Mouse (Mus musculus) limb, embryonic 14.5 days (tissue): ENCODE measurements at regions not wholly inside any gene's neighbourhood (a gene's known extent, or its start where the extent isn't known, plus 50 kb on each side); places are given as distances from the start of the nearest gene placed in this dataset. TPM values are rescaled to one million over a fixed set of nuclear protein-coding genes. Genes with fewer than 3 reads are reported as not detected.

ENCODE experiments used
- ATAC-seq: fragments of 200-750 bp; cut with Nextera tagmentation; 2 replicates; pipeline ENCODE4 v1.8.0; 2017; ENCODE audit warnings: low read depth, moderate number of reproducible peaks, moderate TSS enrichment; ENCODE audit not compliant: low FRiP score
- DNase-seq: peaks from one replicate; pipeline ENCODE4 v3.0.0-alpha.2; 2015; ENCODE audit warnings: low spot score
- H3K27ac ChIP-seq: fragments of 300-500 bp; sonication (generic); replicated peaks from 2 replicates; pipeline ENCODE4 v1.5.1; 2014; ENCODE audit warnings: low read depth, mild to moderate bottlenecking, low read length, moderate library complexity, mixed read lengths
- H3K27me3 ChIP-seq: fragments of 300-500 bp; sonication (generic); 2 replicates; pipeline ENCODE4 v1.6.1; 2014; ENCODE audit warnings: low read length, mixed read lengths; ENCODE audit not compliant: control insufficient read depth, insufficient read depth
- H3K36me3 ChIP-seq: fragments of 300-500 bp; sonication (generic); 2 replicates; pipeline ENCODE4 v1.6.1; 2014; ENCODE audit warnings: mild to moderate bottlenecking, low read length, moderate library complexity, mixed read lengths; ENCODE audit not compliant: control insufficient read depth, insufficient read depth
- H3K4me1 ChIP-seq: fragments of 300-500 bp; sonication (generic); 2 replicates; pipeline ENCODE4 v1.6.1; 2014; ENCODE audit warnings: antibody characterized with exemption, low read length, mixed read lengths; ENCODE audit not compliant: control insufficient read depth, insufficient read depth
- H3K4me2 ChIP-seq: fragments of 300-500 bp; sonication (generic); replicated peaks from 2 replicates; pipeline ENCODE4 v1.6.1; 2014; ENCODE audit warnings: low read depth, mild to moderate bottlenecking, low read length, moderate library complexity; ENCODE audit not compliant: severe bottlenecking
- H3K4me3 ChIP-seq: fragments of 300-500 bp; sonication (generic); replicated peaks from 2 replicates; pipeline ENCODE4 v1.5.1; 2014; ENCODE audit warnings: low read length
- H3K9ac ChIP-seq: fragments of 300-500 bp; sonication (generic); 2 replicates; pipeline ENCODE4 v1.6.1; 2014; ENCODE audit warnings: mild to moderate bottlenecking, low read depth, low read length, moderate library complexity; ENCODE audit not compliant: severe bottlenecking
- H3K9me3 ChIP-seq: fragments of 300-500 bp; sonication (generic); 2 replicates; pipeline ENCODE4 v1.6.1; 2016; ENCODE audit warnings: low read length; ENCODE audit not compliant: control insufficient read depth
- POLR2A ChIP-seq: fragments of 200-500 bp; IDR thresholded peaks from 2 replicates; pipeline ENCODE4 v1.8.0; 2012; ENCODE audit warnings: inconsistent platforms, mild to moderate bottlenecking, moderate library complexity, borderline replicate concordance; ENCODE audit not compliant: insufficient read depth, insufficient read length; ENCODE audit errors: extremely low read depth
- WGBS: fragments of 180-500 bp; shearing (Covaris S2); extraction: QIAGEN DNeasy Blood & Tissue Kit; methylation state at CpG from one replicate; pipeline ENCODE4 v1.1.7; 2014; 5-methylcytosine and 5-hydroxymethylcytosine counted together
- microRNA-seq: library from miRNA; unstranded; fragments of <30 nt; microRNA quantifications from one replicate; pipeline ENCODE4, GENCODE M21; 2016

DNA sequence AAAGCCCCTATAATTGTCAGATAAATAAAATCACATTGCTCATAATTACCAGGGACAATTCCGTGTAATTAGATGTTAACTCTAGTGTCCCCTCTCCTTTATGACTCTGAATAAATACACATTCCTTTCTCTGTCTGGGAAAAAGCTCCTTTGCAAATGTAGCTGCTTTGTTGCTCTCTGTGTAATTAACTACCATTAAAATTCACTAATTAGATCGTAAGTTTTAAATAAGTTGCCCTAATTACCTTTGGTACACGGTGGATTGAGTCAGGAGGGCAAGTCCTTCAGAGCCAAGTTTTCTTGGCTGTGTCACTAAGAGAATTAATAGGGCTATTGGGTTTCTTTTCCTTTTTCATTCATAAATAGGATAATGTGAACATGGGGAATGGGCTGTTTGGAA lies 834.7 kb downstream of the Tlr4 start:
- TF ChIP-seq POLR2A = no peak
- DNase-seq (no peak), ATAC-seq (no peak)
- Histone ChIP-seq H3K27ac (no peak overlapping the region), H3K9ac (no peak overlapping the region), H3K9me3 (no peaks in the 10 kb centered on the region), H3K4me1 (no peaks in the 10 kb centered on the region), H3K27me3 (no peaks in the 10 kb centered on the region), H3K36me3 (no peaks in the 10 kb centered on the region), H3K4me2 (no peak overlapping the region), H3K4me3 (no peak overlapping the region)
- 29% methylated on average over 3 of the region's 3 CpGs for WGBS

DNA sequence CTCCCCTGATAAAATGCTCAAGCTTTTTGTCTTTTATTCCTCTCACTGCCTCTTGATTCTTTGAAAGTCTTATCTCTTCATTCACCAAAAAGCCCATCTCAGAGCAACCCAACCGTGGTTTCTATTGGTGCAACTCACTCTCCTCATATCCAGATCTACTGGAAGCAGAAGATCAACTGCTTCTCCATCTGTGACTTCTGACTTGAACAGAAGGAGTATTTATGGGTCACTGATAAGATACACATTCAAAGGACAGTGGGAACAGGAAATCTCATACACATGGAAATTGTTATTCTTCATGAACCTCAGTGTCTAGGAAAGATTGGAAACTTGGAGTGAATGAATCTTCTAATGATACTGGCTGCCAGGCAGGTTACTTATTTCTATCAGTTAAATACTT lies 846.6 kb downstream of the Tlr4 start:
- no peak overlapping the region for H3K27ac ChIP-seq
- DNase-seq (no peak), ATAC-seq (no peak)
- no peaks in the 10 kb centered on the region for H3K36me3 ChIP-seq
- H3K9ac ChIP-seq = no peak overlapping the region
- H3K9me3 ChIP-seq = no peaks in the 10 kb centered on the region
- H3K4me3 ChIP-seq = no peak overlapping the region
- no peaks in the 10 kb centered on the region for H3K27me3 ChIP-seq
- TF ChIP-seq POLR2A = no peak
- H3K4me1 ChIP-seq = no peaks in the 10 kb centered on the region
- H3K4me2 ChIP-seq = no peak overlapping the region
- 64% methylated on average over 1 of the region's 1 CpGs for WGBS

DNA sequence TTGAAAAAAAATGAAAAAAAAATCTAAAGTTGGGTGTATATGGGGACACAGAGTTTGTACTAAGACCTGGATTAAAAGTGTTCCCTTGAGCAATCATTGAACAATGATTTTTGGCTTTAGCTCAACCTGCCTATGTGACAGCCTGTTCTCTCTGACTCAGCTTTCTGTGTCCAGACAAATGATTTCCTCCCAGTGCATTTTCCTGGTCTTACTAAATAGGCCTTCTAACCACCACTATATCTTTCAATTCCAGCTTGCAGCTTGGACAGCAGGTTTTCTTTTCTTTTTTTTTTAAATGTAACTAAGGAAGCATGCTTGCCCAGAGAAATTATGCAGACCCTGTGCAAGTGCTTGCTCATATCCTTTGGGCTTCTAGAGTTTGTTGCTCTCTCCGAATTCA lies 850.2 kb downstream of the Tlr4 start:
- no peak for ATAC-seq
- Histone ChIP-seq H3K27ac (no peak overlapping the region), H3K4me2 (no peak overlapping the region), H3K9me3 (no peaks in the 10 kb centered on the region), H3K4me1 (no peaks in the 10 kb centered on the region), H3K4me3 (no peak overlapping the region), H3K36me3 (no peaks in the 10 kb centered on the region), H3K9ac (no peak overlapping the region), H3K27me3 (no peaks in the 10 kb centered on the region)
- no peak for TF ChIP-seq POLR2A
- no peak for DNase-seq
- 87% methylated on average over 1 of the region's 1 CpGs for WGBS

DNA sequence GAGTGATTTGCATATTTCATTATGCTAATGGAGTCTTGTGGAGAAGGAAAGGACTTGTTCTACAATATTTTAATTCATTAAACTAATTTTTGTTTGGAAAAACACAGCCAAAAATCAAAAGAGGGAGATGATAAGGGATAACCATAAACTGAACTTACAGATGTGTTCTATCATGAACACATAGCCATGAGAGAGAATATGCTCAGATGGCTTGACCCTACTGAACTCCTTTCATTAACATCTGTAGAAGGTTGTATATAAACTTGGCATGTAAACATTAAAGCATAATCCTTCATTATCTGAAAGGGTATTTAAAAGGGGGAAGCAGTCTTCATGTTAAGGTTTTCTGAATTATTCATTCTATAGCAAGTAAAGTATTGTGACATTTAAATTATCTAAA lies 871.1 kb downstream of the Tlr4 start:
- TF ChIP-seq POLR2A = no peak
- ATAC-seq (no peak), DNase-seq (no peak)
- Histone ChIP-seq H3K4me3 (no peak overlapping the region), H3K9me3 (no peaks in the 10 kb centered on the region), H3K27ac (no peak overlapping the region), H3K4me1 (no peaks in the 10 kb centered on the region), H3K27me3 (no peaks in the 10 kb centered on the region), H3K9ac (no peak overlapping the region), H3K4me2 (no peak overlapping the region), H3K36me3 (no peaks in the 10 kb centered on the region)

Small RNAs in the stretch of these regions (microRNA-seq; reads per million reads assigned to microRNA genes)
- gene Gm44497 = not detected
